Mouse (Mus musculus) stomach, embryonic 16.5 days (tissue): Measurements from ENCODE around the gene Stoml3. TPM values are rescaled to one million over a fixed set of nuclear protein-coding genes. Genes with fewer than 3 reads are reported as not detected.
A peak's percentile ranks its signal among the peaks of the same experiment; 100 is the strongest.

ENCODE experiments used
- ATAC-seq: fragments of 200-750 bp; cut with Nextera tagmentation; 2 replicates; pipeline ENCODE4 v1.8.0; 2017; ENCODE audit warnings: moderate number of reproducible peaks, moderate TSS enrichment; ENCODE audit not compliant: insufficient read depth, low FRiP score
- H3K27ac ChIP-seq: fragments of 300-500 bp; sonication (generic); 2 replicates; pipeline ENCODE4 v1.5.1; 2014; ENCODE audit warnings: low read length
- H3K27me3 ChIP-seq: fragments of 300-500 bp; sonication (generic); 2 replicates; pipeline ENCODE4 v1.6.1; 2014; ENCODE audit warnings: low read length, control low read depth, mixed read lengths; ENCODE audit not compliant: control insufficient read depth, insufficient read depth
- H3K36me3 ChIP-seq: fragments of 300-500 bp; sonication (generic); 2 replicates; pipeline ENCODE4 v1.6.1; 2014; ENCODE audit warnings: low read length; ENCODE audit not compliant: control insufficient read depth, insufficient read depth
- H3K4me1 ChIP-seq: fragments of 300-500 bp; sonication (generic); 2 replicates; pipeline ENCODE4 v1.6.1; 2014; ENCODE audit warnings: low read length, control low read depth, mixed read lengths; ENCODE audit not compliant: control insufficient read depth, insufficient read depth
- H3K4me2 ChIP-seq: fragments of 300-500 bp; sonication (generic); 2 replicates; pipeline ENCODE4 v1.6.1; 2014; ENCODE audit warnings: low read depth, low read length, mixed read lengths
- H3K4me3 ChIP-seq: fragments of 300-500 bp; sonication (generic); replicated peaks from 2 replicates; pipeline ENCODE4 v1.5.1; 2014; ENCODE audit warnings: mild to moderate bottlenecking, low read length
- H3K9ac ChIP-seq: fragments of 300-500 bp; sonication (generic); 2 replicates; pipeline ENCODE4 v1.6.1; 2014; ENCODE audit warnings: low read length
- H3K9me3 ChIP-seq: fragments of 300-500 bp; sonication (generic); replicated peaks from 2 replicates; pipeline ENCODE4 v1.6.1; 2016; ENCODE audit warnings: low read length, control low read depth; ENCODE audit not compliant: control insufficient read depth
- WGBS: fragments of 180-500 bp; shearing (Covaris S2); extraction: QIAGEN DNeasy Blood & Tissue Kit; methylation state at CpG from one replicate; pipeline ENCODE4 v1.1.7; 2014; 5-methylcytosine and 5-hydroxymethylcytosine counted together
- polyA plus RNA-seq: library from polyadenylated mRNA; unstranded; fragments of >200 nt; fragmentation: Nextera tagmentation; extraction: Ambion mirVana; gene quantifications from 2 replicates; pipeline ENCODE4 v1.2.1, GENCODE M21; 2015

Gene Stoml3
- polyA plus RNA-seq, 1 experiment from 2014 or later: 0.14 TPM

DNA sequence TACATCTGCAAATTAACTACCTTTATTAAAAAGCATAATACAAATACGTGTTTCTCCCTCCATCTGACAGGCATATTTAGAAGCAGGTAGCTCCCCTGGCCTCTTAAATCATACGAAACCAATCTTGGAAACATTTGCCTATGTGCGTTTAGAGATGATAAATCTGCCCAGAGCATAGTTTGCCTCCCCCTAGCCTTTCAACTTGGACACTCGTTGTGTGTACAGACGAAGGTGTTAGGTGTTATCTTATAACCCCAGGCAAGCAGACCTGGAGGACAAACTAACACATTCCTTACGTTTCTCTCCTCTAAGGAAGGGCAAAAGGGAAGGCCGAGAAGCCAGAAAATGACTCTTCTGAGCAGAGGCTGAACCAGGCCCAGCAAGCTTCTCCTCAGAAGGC, 64.2 kb downstream of the Stoml3 start:
- Histone ChIP-seq H3K4me2 (no peak overlapping the region), H3K9ac (no peak overlapping the region), H3K4me1 (peaks cover 12% of the 10 kb centered on the region), H3K4me3 (no peak overlapping the region), H3K36me3 (no peaks in the 10 kb centered on the region), H3K27ac (no peak overlapping the region), H3K9me3 (no peaks in the 10 kb centered on the region), H3K27me3 (no peaks in the 10 kb centered on the region)
- 50% methylated on average over 7 of the region's 7 CpGs for WGBS
- no peak for ATAC-seq

DNA sequence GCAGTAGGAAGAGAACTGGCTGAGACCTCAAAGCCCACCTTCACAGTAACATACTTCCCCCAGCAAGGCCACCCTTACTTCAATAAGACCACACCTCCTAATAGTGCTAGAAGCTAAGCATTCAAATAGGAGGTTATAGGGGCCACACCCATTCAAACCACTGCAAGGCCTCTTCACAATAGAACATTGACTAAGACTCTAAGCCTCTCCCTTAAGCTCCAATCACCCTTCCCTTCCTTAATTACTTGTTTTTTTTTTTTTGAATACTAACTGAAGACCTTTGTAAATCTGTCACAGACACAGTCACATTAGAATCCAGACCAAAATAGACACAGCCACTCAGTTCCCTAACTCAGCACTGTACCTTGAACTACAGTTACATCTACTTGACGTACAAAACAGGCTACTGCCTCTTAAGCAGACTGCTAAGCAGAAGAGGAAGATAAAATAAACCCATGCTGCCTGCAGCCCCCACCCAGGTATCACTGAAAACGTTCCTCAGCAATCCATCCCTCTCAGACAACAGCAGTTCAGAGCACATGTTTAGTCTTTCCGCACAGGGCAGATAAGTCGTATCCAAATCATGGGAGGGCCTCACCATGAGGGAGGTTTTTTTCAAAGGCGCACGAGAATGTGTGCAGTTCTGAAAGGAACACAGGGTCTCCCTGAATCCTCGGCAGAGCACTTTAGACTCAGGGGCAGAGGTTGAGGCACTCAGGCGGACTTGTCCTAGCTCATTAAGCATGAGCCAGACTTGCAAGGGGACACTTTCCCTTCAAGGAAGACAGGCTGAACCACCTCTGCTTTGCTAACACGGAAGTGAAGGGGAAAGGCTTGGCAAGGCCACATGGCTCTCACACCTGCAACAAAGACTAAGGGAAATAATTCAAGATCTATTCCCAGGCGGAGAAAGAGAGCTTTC, 66.8 kb downstream of the Stoml3 start:
- Histone ChIP-seq H3K27ac (peak overlapping the region; percentile 60), H3K27me3 (no peaks in the 10 kb centered on the region), H3K36me3 (no peaks in the 10 kb centered on the region), H3K9me3 (no peaks in the 10 kb centered on the region), H3K4me1 (peaks cover 28% of the 10 kb centered on the region), H3K4me3 (no peak overlapping the region), H3K4me2 (no peak overlapping the region), H3K9ac (no peak overlapping the region)
- 38% methylated on average over 10 of the region's 10 CpGs for WGBS
- ATAC-seq: no peak

DNA sequence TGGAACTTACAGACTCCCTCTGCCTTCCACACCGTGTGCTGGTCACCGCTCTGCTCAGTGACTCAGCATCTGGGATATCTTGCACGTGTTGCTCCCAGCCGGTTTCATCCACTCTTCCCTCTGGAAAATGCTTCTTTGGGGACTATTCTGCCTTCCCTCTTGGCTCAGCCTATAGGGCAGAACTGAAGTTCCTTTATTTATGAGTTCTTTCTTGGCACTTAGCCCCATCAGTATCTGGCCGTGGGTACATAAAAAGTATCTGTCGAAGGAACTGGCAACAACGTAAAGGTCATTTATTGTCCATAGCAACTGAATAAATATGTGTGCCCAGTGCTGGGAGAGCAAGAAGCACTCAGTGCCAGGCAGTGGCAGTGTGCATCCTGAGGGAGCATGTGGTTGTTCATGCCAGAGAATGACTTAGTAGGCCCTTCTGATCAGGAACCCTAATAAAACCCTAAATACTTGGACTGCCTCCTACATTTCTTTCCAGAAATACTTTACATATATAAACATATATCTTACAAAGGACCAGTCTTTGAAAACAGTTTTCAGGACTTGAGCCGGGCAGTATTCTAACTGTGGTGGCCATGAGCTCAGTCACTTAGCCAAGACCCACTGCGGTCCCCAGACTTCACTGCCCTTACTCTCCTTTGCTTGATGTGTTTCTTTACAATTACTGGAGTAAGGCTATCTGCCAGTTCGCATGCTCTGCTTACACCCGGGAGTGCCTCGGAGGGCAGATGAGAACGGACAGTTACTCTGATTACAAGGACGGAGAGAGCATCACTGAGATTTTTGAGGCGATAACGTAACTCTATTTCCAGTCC, 69.1 kb downstream of the Stoml3 start:
- H3K9ac ChIP-seq: no peak overlapping the region
- H3K4me1 ChIP-seq: peaks cover 36% of the 10 kb centered on the region
- no peak overlapping the region for H3K4me3 ChIP-seq
- WGBS: 45% methylated on average over 16 of the region's 16 CpGs
- H3K27me3 ChIP-seq: no peaks in the 10 kb centered on the region
- no peaks in the 10 kb centered on the region for H3K9me3 ChIP-seq
- H3K27ac ChIP-seq: peak overlapping the region; percentile 86
- peak; percentile 42; the same call in 1 of the 2 replicates for ATAC-seq
- no peaks in the 10 kb centered on the region for H3K36me3 ChIP-seq
- peak overlapping the region; percentile 22; the same call in 1 of the 2 replicates for H3K4me2 ChIP-seq

Other genes starting within 250 kb of the Stoml3 start
- 11.8 and 13.4 TPM in 2 replicates for gene Nhlrc3, start 25.3 kb upstream of the Stoml3 start, polyA plus RNA-seq
- gene Proser1, start 25.0 kb upstream of the Stoml3 start, polyA plus RNA-seq: 13.6 and 15.8 TPM in 2 replicates
- 16.4 TPM in 2 replicates for gene Frem2, start 168.7 kb downstream of the Stoml3 start, polyA plus RNA-seq